25 mouse cellular contexts compared by ENCODE assay signal in the genomic region with DNA sequence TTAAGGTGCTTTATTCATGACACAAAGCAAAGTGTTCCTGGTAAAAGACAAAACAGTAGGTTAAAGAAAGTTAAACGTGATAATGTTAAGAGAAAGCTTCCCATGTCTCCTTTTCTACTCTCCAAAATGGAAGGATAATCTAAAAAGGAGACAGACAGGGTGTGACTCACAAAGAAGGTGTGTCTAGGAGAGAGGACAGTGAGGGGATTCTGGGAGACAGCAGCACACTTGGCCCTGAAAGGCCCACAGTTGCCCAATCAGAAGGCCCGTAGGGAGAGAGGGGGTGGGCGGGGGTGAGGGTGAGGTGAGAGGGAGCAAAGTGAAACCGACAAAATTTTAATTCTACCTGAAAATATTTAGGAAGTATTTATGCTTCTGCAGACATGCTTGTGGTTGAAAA.
"Had no signal": no experiment of that assay in that cellular context is flagged by ENCODE, and none has a peak within 500 bp of the region (broad histone marks: within the 10 kb centered on the region; RNA-seq: fewer than 3 reads in every experiment).

No protein-coding gene starts in this region.

- H3K9me3 ChIP-seq: heart, embryonic 13.5 days; heart, embryonic 15.5 days; hindbrain, embryonic 13.5 days; hindbrain, embryonic 15.5 days; kidney, embryonic 15.5 days; limb, embryonic 13.5 days; limb, embryonic 15.5 days; liver, embryonic 12.5 days had no signal

- H3K27me3 ChIP-seq: heart, embryonic 15.5 days; hindbrain, embryonic 13.5 days; hindbrain, embryonic 15.5 days; kidney, embryonic 15.5 days; limb, embryonic 13.5 days; limb, embryonic 15.5 days; liver, embryonic 12.5 days had no signal

- ATAC-seq: hindbrain, postnatal 0 days; intestine, embryonic 16.5 days; liver, embryonic 12.5 days had no signal

- H3K4me3 ChIP-seq: heart, adult 2 months; heart, embryonic 13.5 days; heart, embryonic 15.5 days; hindbrain, embryonic 13.5 days; hindbrain, embryonic 15.5 days; kidney, embryonic 15.5 days; limb, embryonic 13.5 days; limb, embryonic 15.5 days; liver, embryonic 12.5 days had no signal

- H3K27ac ChIP-seq: heart, adult 2 months; heart, embryonic 13.5 days; heart, embryonic 15.5 days; hindbrain, embryonic 13.5 days; hindbrain, embryonic 15.5 days; hindbrain, postnatal 0 days; kidney, embryonic 15.5 days; kidney, postnatal 0 days; limb, embryonic 13.5 days; limb, embryonic 15.5 days; liver, embryonic 12.5 days; liver, embryonic 14.5 days had no signal

- H3K4me1 ChIP-seq: heart, embryonic 13.5 days; heart, embryonic 15.5 days; hindbrain, embryonic 13.5 days; hindbrain, embryonic 15.5 days; kidney, embryonic 15.5 days; limb, embryonic 13.5 days; limb, embryonic 15.5 days; liver, embryonic 12.5 days had no signal

- H3K9ac ChIP-seq: heart, embryonic 13.5 days; heart, embryonic 15.5 days; hindbrain, embryonic 13.5 days; hindbrain, embryonic 15.5 days; kidney, embryonic 15.5 days; limb, embryonic 13.5 days; limb, embryonic 15.5 days; liver, embryonic 12.5 days; liver, embryonic 14.5 days had no signal

- DNase-seq: gastrocnemius, postnatal 14 days; gastrocnemius, postnatal 36 days; heart, adult 2 months; heart, postnatal 14 days; heart, postnatal 36 days; kidney, adult 11 months; kidney, adult 2 months; kidney, adult 9 months; kidney, postnatal 14 days; kidney, postnatal 36 days; layer of hippocampus, adult 9-11 months; layer of hippocampus, postnatal 36 days; left cerebral cortex, postnatal 4 days had no signal

- H3K36me3 ChIP-seq: heart, embryonic 13.5 days; heart, embryonic 15.5 days; hindbrain, embryonic 13.5 days; hindbrain, embryonic 15.5 days; kidney, embryonic 15.5 days; limb, embryonic 13.5 days; limb, embryonic 15.5 days; liver, embryonic 12.5 days had no signal
